ENCODE assay signal across 11 mouse cellular contexts in the genomic region with DNA sequence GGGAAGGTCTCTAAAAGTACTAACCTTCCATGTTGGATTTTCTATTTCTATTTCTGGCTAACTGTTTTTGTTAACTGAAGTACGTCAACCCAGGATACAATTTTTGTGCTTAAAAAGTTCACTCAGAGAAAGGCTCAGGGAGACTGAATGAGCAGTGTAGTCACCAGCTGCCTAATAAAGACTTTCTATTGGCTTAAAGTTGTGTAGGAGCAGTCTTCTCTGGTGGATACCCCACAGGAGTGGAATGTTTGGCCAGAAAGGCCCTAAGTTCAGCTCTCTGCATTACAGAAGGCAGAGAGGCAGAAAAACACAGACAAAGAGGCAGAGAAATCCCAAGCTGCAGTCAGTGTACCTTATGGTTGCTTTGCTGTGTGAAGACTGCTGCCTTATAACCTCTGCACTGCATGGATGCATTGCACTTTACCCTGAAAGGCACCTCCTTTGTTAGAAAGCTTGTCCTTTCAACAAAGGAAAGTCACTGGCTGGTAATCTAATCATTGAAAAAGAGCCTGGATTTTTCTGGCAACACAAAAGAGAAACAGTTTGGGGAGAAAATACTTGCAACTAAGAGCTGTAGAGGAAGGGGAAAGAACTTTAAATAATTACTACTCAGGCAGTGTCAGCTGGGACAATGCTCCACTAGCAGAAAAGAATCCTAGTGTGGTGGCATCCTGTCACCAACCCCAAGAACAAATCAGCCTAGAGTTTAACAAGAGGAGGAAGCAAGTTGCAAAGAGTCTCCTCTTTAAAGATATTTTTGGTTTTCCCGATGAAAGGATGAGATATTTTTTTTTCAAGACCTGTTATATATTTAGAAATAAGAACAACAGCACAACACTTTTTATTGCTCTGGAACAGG.
DNase-seq lines count a peak whose midpoint lies in the region; ATAC-seq and TF ChIP-seq lines count a peak whose summit lies in the region.
"Had no signal": no experiment of that assay in that cellular context is flagged by ENCODE, and none has a peak within 500 bp of the region (broad histone marks: within the 10 kb centered on the region; RNA-seq: fewer than 3 reads in every experiment).

No protein-coding gene starts in this region.

- 45% methylated on average over 2 of the region's 2 CpGs for WGBS in heart, postnatal 0 days
- WGBS in neural tube, embryonic 11.5 days, result 75% methylated on average over 2 of the region's 2 CpGs

- peak overlapping the region; percentile 31 for H3K27ac ChIP-seq in heart, postnatal 0 days (ENCODE audit: low read depth)
- 0 out of 2 replicates have a peak overlapping the region, but pooled peaks have one; percentile 42 for H3K27ac ChIP-seq in neural tube, embryonic 11.5 days (ENCODE audit: low read depth, low read length)
- H3K27ac ChIP-seq: liver, embryonic 12.5 days; macrophage had no signal

- peaks cover 3% of the 10 kb centered on the region; the same call in 1 of the 2 replicates for H3K4me1 ChIP-seq in heart, postnatal 0 days (ENCODE audit: control insufficient read depth, insufficient read depth)
- peaks cover 5% of the 10 kb centered on the region; the same call in 1 of the 2 replicates for H3K4me1 ChIP-seq in neural tube, embryonic 11.5 days (ENCODE audit: control insufficient read depth, insufficient read depth, low read length)
- H3K4me1 ChIP-seq: liver, embryonic 12.5 days had no signal

- no peak for TF ChIP-seq CTCF in heart, postnatal 0 days (IDR thresholded peaks at IDR 0.05; ENCODE audit: low read depth)

- no peak overlapping the region for H3K9ac ChIP-seq in heart, postnatal 0 days (replicated peaks; ENCODE audit: low read depth, low read length)
- no peak overlapping the region for H3K9ac ChIP-seq in neural tube, embryonic 11.5 days (ENCODE audit: low read length)
- H3K9ac ChIP-seq: liver, embryonic 12.5 days had no signal

- peak; percentile 11; the same call in 1 of the 2 replicates for ATAC-seq in heart, postnatal 0 days (ENCODE audit: insufficient read depth, low read depth)
- 0 out of 2 replicates have a peak, but pooled peaks have one; percentile 54 for ATAC-seq in neural tube, embryonic 11.5 days (ENCODE audit: insufficient read depth, low FRiP score, low TSS enrichment)
- no peak for ATAC-seq in megakaryocyte-erythroid progenitor cell, adult 5-6 weeks (replicated peaks; ENCODE audit: low FRiP score, low TSS enrichment, poor library complexity, severe bottlenecking)
- ATAC-seq: liver, embryonic 12.5 days had no signal

- H3K27me3 ChIP-seq in heart, postnatal 0 days (ENCODE audit: control insufficient read depth, insufficient read depth, low read length), result no peaks in the 10 kb centered on the region
- H3K27me3 ChIP-seq in neural tube, embryonic 11.5 days (ENCODE audit: control insufficient read depth, insufficient read depth, low read length), result no peaks in the 10 kb centered on the region
- H3K27me3 ChIP-seq: liver, embryonic 12.5 days had no signal

- no peaks in the 10 kb centered on the region for H3K9me3 ChIP-seq in heart, postnatal 0 days (replicated peaks; ENCODE audit: control insufficient read depth, low read length)
- H3K9me3 ChIP-seq in neural tube, embryonic 11.5 days (ENCODE audit: control insufficient read depth, low read length), result no peaks in the 10 kb centered on the region
- H3K9me3 ChIP-seq: liver, embryonic 12.5 days had no signal

- no peaks in the 10 kb centered on the region for H3K36me3 ChIP-seq in heart, postnatal 0 days (replicated peaks; ENCODE audit: control insufficient read depth, insufficient read depth, low read length)
- H3K36me3 ChIP-seq in neural tube, embryonic 11.5 days (ENCODE audit: control insufficient read depth, insufficient read depth, low read length), result no peaks in the 10 kb centered on the region
- H3K36me3 ChIP-seq: liver, embryonic 12.5 days had no signal

- DNase-seq in kidney, adult 9 months, result peak; percentile 8
- no peak for DNase-seq in kidney, adult 11 months
- DNase-seq in embryo, embryonic 9.5 days (ENCODE audit: extremely low spot score), result peak; percentile 33
- DNase-seq in heart, postnatal 0 days (ENCODE audit: low spot score), result peak; percentile 16
- DNase-seq in neural tube, embryonic 11.5 days (ENCODE audit: low spot score), result no peak
- DNase-seq in spleen, postnatal 10 days (ENCODE audit: low spot score in 2 of 2), result no peak
- DNase-seq: cerebellum, adult 8-10 months; thymus, postnatal 4 days had no signal

- no peak overlapping the region for H3K4me2 ChIP-seq in heart, postnatal 0 days (ENCODE audit: low read depth, low read length)
- no peak overlapping the region for H3K4me2 ChIP-seq in neural tube, embryonic 11.5 days (ENCODE audit: low read depth)
- H3K4me2 ChIP-seq: liver, embryonic 12.5 days had no signal

- no peak overlapping the region for H3K4me3 ChIP-seq in heart, postnatal 0 days (ENCODE audit: low read depth, low read length)
- H3K4me3 ChIP-seq in neural tube, embryonic 11.5 days (ENCODE audit: low read depth, low read length), result no peak overlapping the region
- H3K4me3 ChIP-seq: liver, embryonic 12.5 days had no signal

- no peak for TF ChIP-seq EP300 in heart, postnatal 0 days (IDR thresholded peaks at IDR 0.05; ENCODE audit: low read depth)

Comparison
In these comparisons a context has a peak if more than half of its experiments do, and no peak if none do; other contexts are left out.
1. DNase-seq: peak in kidney, adult 9 months (single experiment), embryo, embryonic 9.5 days (single experiment) and heart, postnatal 0 days (single experiment); none in kidney, adult 11 months (single experiment), neural tube, embryonic 11.5 days (single experiment) and spleen, postnatal 10 days (0 of 2).